Mouse (Mus musculus): ENCODE results near the gene Mettl17. TPM values are rescaled to one million over a fixed set of nuclear protein-coding genes. Genes with fewer than 3 reads are reported as not detected.
A peak's percentile ranks its signal among the peaks of the same experiment; 100 is the strongest.

The Mettl17 gene
- polyA plus RNA-seq, 1 experiment from 2014 or later: 44.1 TPM

DNA sequence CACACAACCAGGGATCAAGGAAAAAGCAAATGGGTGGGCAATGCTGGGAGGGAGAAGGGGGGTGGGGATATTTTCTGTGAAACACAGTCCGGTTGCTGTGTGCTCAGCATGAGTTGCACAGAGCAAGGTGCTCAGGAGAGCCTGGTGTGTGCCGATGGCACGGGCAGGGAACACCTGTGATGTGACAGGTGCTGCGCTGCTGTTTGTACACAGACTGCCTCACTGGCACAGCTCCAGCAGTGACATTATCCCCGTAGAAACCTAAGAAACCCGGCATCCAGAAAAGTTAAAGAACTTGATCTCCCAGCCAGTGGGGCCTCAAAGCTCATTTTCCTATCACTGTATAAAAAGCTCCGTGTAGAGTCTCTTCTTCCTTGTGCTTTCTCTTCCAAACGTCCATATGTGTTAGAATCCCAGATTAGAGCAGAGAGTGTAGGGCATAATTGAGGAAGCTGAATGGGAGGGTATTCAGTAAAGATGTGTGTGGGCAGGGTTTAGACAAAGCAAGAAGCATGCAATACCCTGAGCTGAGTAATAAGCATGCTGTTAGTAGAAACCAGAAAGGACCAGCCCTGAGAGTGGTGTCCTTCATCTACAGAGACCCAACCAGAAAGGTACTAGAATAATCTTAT lies 12.0 kb downstream of the Mettl17 start:
- Histone ChIP-seq H3K4me1 (no peaks in the 10 kb centered on the region), H3K9me3 (replicated peaks) (no peaks in the 10 kb centered on the region), H3K27me3 (no peaks in the 10 kb centered on the region), H3K9ac (no peak overlapping the region), H3K36me3 (peaks cover 3% of the 10 kb centered on the region), H3K27ac (replicated peaks) (no peak overlapping the region), H3K4me3 (replicated peaks) (no peak overlapping the region), H3K4me2 (replicated peaks) (no peak overlapping the region)
- ATAC-seq (ENCODE audit: insufficient number of reproducible peaks, low FRiP score, low TSS enrichment, low read depth): 0 out of 2 replicates have a peak, but pooled peaks have one; percentile 48
- WGBS: 48% methylated on average over 8 of the region's 8 CpGs

DNA sequence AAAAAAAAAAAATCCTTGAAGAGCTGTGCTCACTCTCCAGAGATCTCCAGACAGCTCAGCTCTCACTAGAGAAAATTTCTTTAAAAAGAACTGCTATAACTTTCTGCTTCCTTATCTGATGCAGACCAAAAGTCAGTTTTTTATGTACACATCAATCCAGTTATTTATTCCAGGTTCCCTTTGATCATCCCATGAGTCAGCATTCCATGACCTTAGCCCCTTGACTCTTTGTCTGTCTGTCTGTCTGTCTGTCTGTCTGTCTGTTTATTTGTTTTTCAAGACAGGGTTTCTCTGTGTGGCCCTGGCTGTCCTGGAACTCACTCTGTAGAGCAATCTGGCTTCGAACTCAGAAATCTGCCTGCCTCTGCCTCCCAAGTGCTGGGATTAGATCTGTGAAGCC lies 14.7 kb downstream of the Mettl17 start:
- Histone ChIP-seq H3K4me2 (replicated peaks) (no peak overlapping the region), H3K27ac (replicated peaks) (no peak overlapping the region), H3K9ac (no peak overlapping the region), H3K36me3 (no peaks in the 10 kb centered on the region), H3K9me3 (replicated peaks) (no peaks in the 10 kb centered on the region), H3K27me3 (no peaks in the 10 kb centered on the region), H3K4me1 (no peaks in the 10 kb centered on the region; the same call in 1 of the 2 replicates), H3K4me3 (replicated peaks) (no peak overlapping the region)
- WGBS: 86% methylated on average over 1 of the region's 1 CpGs
- ATAC-seq (ENCODE audit: insufficient number of reproducible peaks, low FRiP score, low TSS enrichment, low read depth): no peak

DNA sequence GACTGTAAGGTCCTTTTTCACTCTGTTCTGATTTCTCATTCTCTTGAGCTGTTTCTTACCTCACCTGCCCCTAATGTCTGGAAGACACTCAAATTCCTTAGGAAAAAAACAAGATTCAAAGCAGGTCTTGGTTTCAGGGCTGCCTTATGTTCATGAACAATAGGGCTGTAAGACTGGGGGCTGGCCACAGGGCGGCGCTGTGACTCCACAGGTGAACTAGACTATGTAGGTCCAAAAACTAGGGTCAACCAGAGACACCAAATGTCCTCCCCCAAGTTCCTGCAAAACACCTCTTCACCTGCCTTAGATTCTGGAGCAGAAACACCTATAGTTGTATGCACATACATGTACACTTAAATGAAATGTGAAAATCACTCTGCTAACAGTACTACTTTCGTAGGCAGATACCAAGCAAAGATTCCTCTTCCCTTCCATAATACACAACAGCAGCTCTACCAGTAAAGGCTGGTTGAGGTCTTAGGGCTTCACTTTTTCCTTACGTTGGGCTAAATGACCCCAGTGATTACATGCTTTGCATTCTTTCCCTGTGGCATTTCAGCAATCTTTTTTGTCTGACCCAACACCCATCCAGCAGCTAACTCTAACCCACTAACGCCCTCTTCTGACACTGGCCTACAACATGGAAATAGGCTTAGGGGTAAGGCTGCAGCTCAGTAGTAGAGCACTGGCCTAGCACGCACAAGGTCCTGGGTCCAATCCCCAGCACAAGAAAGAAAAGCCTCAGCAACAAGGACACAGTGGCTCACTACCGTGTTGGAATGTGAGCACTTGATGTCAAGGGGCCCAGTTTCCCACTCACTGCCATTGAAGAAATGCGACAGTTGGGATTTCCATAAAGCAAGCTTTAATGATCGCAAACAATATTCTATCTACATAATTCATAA lies 18.4 kb downstream of the Mettl17 start:
- H3K4me3 ChIP-seq (replicated peaks): no peak overlapping the region
- WGBS: 55% methylated on average over 9 of the region's 9 CpGs
- H3K4me2 ChIP-seq (replicated peaks): no peak overlapping the region
- H3K36me3 ChIP-seq: peaks cover 14% of the 10 kb centered on the region; the same call in 1 of the 2 replicates
- H3K9me3 ChIP-seq (replicated peaks): no peaks in the 10 kb centered on the region
- no peak overlapping the region for H3K9ac ChIP-seq
- H3K27ac ChIP-seq (replicated peaks): no peak overlapping the region
- no peaks in the 10 kb centered on the region; the same call in 1 of the 2 replicates for H3K4me1 ChIP-seq
- ATAC-seq (ENCODE audit: insufficient number of reproducible peaks, low FRiP score, low TSS enrichment, low read depth): no peak
- H3K27me3 ChIP-seq: no peaks in the 10 kb centered on the region

DNA sequence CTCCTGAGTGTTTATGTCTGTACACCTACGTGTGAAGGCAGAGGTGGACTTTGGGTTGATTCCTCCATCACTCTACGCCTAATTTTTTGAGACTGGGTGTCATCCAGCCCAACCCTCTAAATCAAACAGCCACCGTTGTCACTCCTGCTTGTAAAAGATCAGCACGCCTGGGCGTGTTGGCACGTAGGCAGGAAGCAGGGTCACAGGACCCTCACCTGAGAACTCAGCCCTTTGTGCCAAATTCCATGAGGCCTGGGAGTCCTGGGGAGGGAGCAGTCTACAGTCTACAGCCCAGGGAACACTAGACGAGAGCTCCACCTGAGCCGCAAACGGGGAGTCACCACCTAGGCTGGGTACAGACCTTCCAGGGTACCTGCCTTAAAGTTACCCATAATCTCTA lies 19.1 kb downstream of the Mettl17 start:
- no peak overlapping the region for H3K4me2 ChIP-seq (replicated peaks)

DNA sequence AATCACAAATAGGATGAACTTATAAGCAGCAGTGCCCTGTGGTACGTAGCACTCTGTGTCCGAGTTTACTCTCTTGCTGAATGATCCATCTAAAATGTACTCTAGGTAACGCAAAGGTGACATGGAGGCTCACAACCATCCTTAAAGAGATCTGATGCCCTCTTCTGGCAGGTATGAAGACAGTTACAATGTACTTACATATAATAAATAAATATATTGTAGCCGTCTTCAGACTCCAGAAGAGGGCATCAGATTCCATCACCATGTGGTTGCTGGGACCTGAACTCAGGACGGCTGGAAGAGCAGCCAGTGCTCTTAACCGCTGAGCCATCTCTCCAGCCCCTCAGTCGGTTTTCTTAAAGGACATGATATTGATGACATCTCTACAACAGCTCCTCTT lies 20.1 kb downstream of the Mettl17 start:
- Histone ChIP-seq H3K4me1 (peaks cover 5% of the 10 kb centered on the region), H3K4me3 (replicated peaks) (no peak overlapping the region), H3K36me3 (peaks cover 16% of the 10 kb centered on the region; the same call in 1 of the 2 replicates), H3K9ac (no peak overlapping the region), H3K27me3 (no peaks in the 10 kb centered on the region), H3K9me3 (replicated peaks) (no peaks in the 10 kb centered on the region), H3K27ac (replicated peaks) (no peak overlapping the region), H3K4me2 (replicated peaks) (no peak overlapping the region)
- ATAC-seq (ENCODE audit: insufficient number of reproducible peaks, low FRiP score, low TSS enrichment, low read depth): no peak
- 60% methylated on average over 7 of the region's 7 CpGs for whole genome bisulfite sequencing

More for the DNA sequence above, 19.1 kb downstream of the Mettl17 start:
- Histone ChIP-seq H3K4me3 (replicated peaks) (no peak overlapping the region), H3K36me3 (peaks cover 14% of the 10 kb centered on the region; the same call in 1 of the 2 replicates), H3K4me1 (no peaks in the 10 kb centered on the region; the same call in 1 of the 2 replicates), H3K27me3 (no peaks in the 10 kb centered on the region), H3K9ac (no peak overlapping the region), H3K27ac (replicated peaks) (no peak overlapping the region), H3K9me3 (replicated peaks) (no peaks in the 10 kb centered on the region)
- WGBS: 75% methylated on average over 9 of the region's 9 CpGs
- ATAC-seq (ENCODE audit: insufficient number of reproducible peaks, low FRiP score, low TSS enrichment, low read depth): no peak

DNA sequence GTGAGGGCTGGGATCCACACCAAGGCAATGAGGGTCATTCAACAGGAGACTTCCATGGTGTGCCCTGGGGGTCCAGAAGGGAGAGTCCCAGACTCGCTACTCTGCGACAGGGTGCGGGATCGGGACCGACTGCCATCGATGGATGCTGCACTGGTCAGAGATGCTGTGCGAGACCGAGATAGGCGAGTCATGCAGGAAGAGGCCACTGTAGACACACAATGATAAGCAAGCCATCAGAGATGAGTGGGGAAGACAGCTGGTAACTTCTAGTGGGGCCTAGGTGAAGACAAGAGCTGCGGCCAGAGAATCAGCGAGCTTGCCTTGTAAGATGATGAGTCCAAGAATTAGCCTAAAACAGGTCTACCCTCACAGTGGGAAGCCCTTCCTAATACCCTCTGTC lies 21.5 kb downstream of the Mettl17 start:
- no peak overlapping the region for H3K9ac ChIP-seq
- 88% methylated on average over 11 of the region's 11 CpGs for WGBS
- H3K27me3 ChIP-seq: no peaks in the 10 kb centered on the region
- no peak overlapping the region for H3K27ac ChIP-seq (replicated peaks)
- peaks cover 23% of the 10 kb centered on the region; the same call in 1 of the 2 replicates for H3K36me3 ChIP-seq
- H3K4me3 ChIP-seq (replicated peaks): no peak overlapping the region
- no peak for ATAC-seq (ENCODE audit: insufficient number of reproducible peaks, low FRiP score, low TSS enrichment, low read depth)
- no peaks in the 10 kb centered on the region for H3K9me3 ChIP-seq (replicated peaks)
- H3K4me2 ChIP-seq (replicated peaks): no peak overlapping the region
- H3K4me1 ChIP-seq: peaks cover 5% of the 10 kb centered on the region

DNA sequence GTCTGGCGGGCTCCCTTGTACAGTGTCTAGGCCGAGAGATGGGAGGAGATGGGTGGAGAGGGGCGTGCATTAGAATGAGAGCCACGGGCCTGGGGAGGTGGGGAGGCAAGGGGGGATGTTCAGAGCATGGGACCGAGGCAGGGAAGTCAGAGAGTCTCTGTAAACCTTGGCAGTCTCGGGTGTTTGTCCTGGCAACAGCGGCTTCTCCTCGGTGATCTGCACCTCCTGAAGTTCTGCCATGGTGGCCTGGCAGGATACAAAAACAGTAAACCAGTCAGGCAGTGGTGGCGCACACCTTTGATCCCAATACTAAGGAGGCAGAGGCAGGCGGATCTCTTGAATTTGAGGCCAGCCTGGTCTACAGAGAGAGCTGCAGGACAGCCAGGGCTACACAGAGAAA lies 26.7 kb downstream of the Mettl17 start:
- H3K9ac ChIP-seq: no peak overlapping the region
- ATAC-seq (ENCODE audit: insufficient number of reproducible peaks, low FRiP score, low TSS enrichment, low read depth): no peak
- peaks cover 24% of the 10 kb centered on the region for H3K4me1 ChIP-seq
- H3K4me3 ChIP-seq (replicated peaks): no peak overlapping the region
- H3K27ac ChIP-seq (replicated peaks): no peak overlapping the region
- no peaks in the 10 kb centered on the region for H3K27me3 ChIP-seq
- H3K4me2 ChIP-seq (replicated peaks): no peak overlapping the region
- H3K9me3 ChIP-seq (replicated peaks): no peaks in the 10 kb centered on the region
- H3K36me3 ChIP-seq: peaks cover 12% of the 10 kb centered on the region; the same call in 1 of the 2 replicates
- WGBS: 83% methylated on average over 10 of the region's 10 CpGs

DNA sequence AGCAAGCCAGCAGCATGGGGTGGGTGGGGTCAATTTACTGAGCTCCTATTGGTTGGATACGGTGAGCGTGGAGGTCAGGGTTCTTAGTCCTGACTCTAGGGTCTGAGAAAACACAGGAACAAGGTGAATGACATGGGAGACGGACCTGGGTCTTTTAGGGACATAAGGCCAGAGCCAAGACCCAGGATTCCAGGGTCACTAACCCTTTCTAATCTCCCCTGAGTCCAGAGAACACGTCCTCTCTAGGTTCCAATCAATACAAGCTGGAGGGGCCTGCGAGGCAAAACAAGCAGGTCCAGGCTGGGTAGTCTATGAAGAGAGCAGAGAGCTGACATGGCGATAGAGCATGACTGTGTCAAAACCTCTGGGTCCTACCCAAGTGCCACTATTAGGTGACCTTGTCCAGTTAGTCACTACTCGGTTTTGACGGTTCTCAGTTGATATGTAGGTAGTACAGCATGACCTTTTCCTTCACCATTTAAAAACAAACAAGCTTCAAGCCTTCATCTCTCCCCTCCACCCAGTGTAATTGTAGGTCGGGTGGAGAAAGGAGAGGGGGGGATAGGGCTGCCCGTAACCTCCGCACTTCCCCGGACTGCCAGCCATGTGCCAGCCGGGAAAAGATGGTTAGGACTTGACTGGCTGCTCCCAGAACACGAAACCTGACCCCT lies 27.9 kb downstream of the Mettl17 start:
- no peaks in the 10 kb centered on the region for H3K9me3 ChIP-seq (replicated peaks)
- WGBS: 14% methylated on average over 14 of the region's 14 CpGs
- peak overlapping the region; percentile 57 for H3K4me3 ChIP-seq (replicated peaks)
- peak overlapping the region; percentile 28; the same call in 1 of the 2 replicates for H3K9ac ChIP-seq
- peak; percentile 12; the same call in 1 of the 2 replicates for ATAC-seq (ENCODE audit: insufficient number of reproducible peaks, low FRiP score, low TSS enrichment, low read depth)
- peak overlapping the region; percentile 94 for H3K4me2 ChIP-seq (replicated peaks)
- H3K4me1 ChIP-seq: peaks cover 24% of the 10 kb centered on the region
- peak overlapping the region; percentile 87 for H3K27ac ChIP-seq (replicated peaks)
- H3K36me3 ChIP-seq: peaks cover 9% of the 10 kb centered on the region; the same call in 1 of the 2 replicates
- H3K27me3 ChIP-seq: no peaks in the 10 kb centered on the region

DNA sequence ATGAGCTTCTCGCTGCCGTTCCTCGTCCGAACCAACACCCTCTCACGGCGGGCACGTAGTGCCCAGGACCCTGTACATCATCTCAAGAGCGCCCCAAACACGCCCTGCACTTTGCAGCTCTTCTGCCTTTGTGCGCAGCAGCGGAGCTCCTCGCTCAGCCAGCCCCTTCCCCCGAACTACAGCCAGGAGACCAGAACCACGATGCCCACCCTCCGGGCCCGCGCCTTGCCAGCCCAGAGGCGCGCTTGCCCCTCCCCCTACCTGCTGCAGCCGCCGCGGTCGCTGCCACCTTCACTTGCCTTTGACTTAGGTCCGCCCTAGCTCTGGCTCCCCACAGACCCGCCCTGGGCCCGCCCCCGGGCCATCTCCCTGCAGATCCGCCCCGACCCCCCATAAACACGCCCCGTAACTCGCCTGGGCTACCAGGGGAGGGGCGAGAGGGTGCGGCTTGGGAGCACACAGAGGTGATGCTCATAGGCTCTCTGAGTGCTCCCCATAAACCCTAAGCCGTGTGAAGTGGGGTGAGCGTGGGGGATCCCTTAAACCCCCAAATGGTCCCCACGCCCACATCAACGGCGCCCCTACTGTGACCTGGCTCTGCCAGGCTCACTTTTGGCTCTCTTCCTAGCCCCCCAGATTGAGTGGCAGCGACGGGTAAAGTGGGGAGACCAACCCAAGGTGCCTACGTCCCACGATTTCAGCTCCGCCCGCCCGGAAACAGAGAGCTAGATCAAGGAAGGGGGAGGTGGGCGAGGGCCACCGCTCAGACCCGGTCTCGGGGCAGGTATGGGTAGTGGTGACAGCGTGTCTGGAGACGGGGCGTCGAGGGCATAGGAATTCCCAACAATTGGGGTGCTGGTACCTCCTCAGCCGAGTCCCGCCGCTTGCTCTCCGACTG lies 28.7 kb downstream of the Mettl17 start:
- peak overlapping the region; percentile 28 for H3K9ac ChIP-seq
- H3K36me3 ChIP-seq: peaks cover 9% of the 10 kb centered on the region; the same call in 1 of the 2 replicates
- peaks cover 24% of the 10 kb centered on the region for H3K4me1 ChIP-seq
- peak; percentile 86 for ATAC-seq (ENCODE audit: insufficient number of reproducible peaks, low FRiP score, low TSS enrichment, low read depth)
- H3K4me2 ChIP-seq (replicated peaks): peak overlapping the region; percentile 94
- peak overlapping the region; percentile 87 for H3K27ac ChIP-seq (replicated peaks)
- no peaks in the 10 kb centered on the region for H3K9me3 ChIP-seq (replicated peaks)
- WGBS: under 1% methylated on average over 58 of the region's 58 CpGs
- H3K4me3 ChIP-seq (replicated peaks): peak overlapping the region; percentile 57
- no peaks in the 10 kb centered on the region for H3K27me3 ChIP-seq

DNA sequence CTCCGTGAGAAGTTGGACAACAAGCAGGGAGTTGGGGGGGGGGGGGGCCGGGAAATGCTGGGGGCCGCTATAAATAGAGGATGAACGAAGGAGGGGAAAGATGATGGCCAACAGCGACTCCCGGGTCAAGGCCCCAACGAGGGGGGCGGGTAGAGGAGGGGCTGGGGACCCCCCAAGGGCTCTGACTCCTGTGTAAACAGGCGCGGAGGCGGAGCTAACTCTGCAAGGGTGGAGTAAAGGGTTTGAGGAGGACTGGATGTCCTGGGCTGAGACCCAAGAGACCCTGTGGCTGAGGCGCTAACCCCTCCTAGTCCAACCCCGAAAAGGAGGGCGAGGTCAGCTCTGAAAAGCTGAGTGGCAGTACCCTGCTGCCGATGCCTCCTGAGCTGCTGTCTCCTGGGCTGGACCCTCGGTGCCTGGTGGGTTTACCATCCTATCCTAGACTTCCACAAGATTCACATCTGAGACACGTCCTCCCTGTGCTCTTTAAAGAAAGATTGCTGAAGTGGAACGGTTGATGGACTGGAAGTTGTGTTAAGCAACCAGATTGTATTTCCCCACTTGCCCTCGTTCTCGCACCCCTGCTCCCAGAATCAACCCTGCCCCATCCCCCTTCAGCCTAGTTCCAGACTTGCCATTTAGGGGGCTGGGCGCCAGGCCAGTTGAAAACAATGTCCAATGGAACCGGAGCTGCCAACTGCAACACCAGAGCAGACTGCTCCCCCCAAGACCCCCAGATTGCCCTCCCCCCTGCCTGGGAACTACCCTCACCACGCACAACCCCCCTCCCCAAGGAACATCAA lies 29.5 kb downstream of the Mettl17 start, which contains the start of gene Ndrg2:
TSS of gene Ndrg2 (minus strand) at position 199 of the 803 bp plus-strand sequence.
- peak within 1 kb of the TSS; percentile 87 for H3K27ac ChIP-seq (replicated peaks)
- H3K4me2 ChIP-seq (replicated peaks): peak within 1 kb of the TSS; percentile 94
- ATAC-seq (ENCODE audit: insufficient number of reproducible peaks, low FRiP score, low TSS enrichment, low read depth): peak; percentile 81
- no peaks in the 10 kb centered on the region for H3K27me3 ChIP-seq
- peaks cover 9% of the 10 kb centered on the region; the same call in 1 of the 2 replicates for H3K36me3 ChIP-seq
- H3K4me1 ChIP-seq: peaks cover 21% of the 10 kb centered on the region
- no peaks in the 10 kb centered on the region for H3K9me3 ChIP-seq (replicated peaks)
- H3K9ac ChIP-seq: peak within 1 kb of the TSS; percentile 28
- H3K4me3 ChIP-seq (replicated peaks): peak within 1 kb of the TSS; percentile 57
- WGBS: 3% methylated on average over 23 of the region's 23 CpGs

Measured in embryonic facial prominence, embryonic 15.5 days (tissue).